Mouse (Mus musculus) layer of hippocampus, postnatal 14 days (tissue): ENCODE measurements around the gene Olfr1025-ps1. TPM values are rescaled to one million over a fixed set of nuclear protein-coding genes. Genes with fewer than 3 reads are reported as not detected.

ENCODE experiments used
- DNase-seq, 2 experiments: peaks; one replicate each; pipeline ENCODE4 v3.0.0; 2021 to 2022; ENCODE audit warnings: low spot score in 2 of 2, mixed read lengths in 1 of 2
- long read RNA-seq, 2 experiments: library from polyadenylated mRNA; stranded (forward); transcript quantifications; one replicate each; pipeline ENCODE4 v2.0.0; 2021
- total RNA-seq, 2 experiments: library from RNA; stranded (reverse); gene quantifications; 2 replicates each; pipeline ENCODE4 v1.2.3; 2021

Gene Olfr1025-ps1
- not detected for total RNA-seq
- long read RNA-seq, experiment 1 = 0 reads
- long read RNA-seq, experiment 2 = 0 reads

GRCm38 (mm10) chr2:85914893-85915292 is at the start of gene Olfr1025-ps1:
Gene Olfr1025-ps1 (plus strand): TSS chr2:85915193.
- no peak for DNase-seq

DNA sequence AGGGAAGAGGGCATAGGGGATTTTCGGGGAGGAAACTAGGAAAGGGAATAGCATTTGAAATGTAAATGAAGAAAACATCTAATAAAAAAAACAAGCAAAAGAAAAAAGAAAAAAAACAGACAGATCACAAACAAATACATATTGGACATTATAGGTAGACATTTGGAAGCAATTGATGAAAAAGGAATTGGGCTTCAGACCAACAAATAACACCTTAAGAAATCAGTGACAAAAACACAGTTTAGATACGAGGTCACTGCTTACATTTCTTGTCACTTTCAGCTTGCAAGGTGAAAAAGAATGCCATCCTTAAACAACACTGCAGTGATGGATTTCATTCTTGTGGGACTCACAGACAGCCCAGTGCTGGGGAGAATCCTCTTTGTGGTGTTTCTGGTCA is 46.7 kb upstream of the Olfr1025-ps1 start, which contains the start of gene Olfr1022:
Gene Olfr1022, plus strand, starts transcription at position 301 of the 400 bp plus-strand sequence.
- DNase-seq = no peak

DNA sequence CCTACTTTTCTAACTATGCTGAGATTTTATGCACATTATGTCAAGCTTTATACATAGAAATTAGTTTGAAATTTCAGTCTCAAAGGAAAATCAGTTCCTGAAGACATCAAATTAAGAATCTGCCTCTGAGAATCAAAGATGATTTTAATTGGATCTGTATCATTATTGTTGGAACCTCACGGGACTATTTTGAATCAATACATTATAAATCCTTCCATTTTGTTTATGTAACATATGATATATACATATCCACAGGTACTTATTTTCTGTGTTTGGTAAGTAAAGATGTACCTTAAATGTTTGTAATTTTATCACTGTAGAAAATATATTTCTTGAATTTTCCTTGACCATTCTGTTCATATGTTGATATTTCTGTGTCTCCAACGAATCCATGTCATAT is 29.7 kb upstream of the Olfr1025-ps1 start, which contains the start of gene Olfr1023:
Gene Olfr1023, plus strand, starts transcription at position 301 of the 400 bp plus-strand sequence.
- DNase-seq = no peak

- no peak for DNase-seq
These were observed 10.0 kb upstream of the Olfr1025-ps1 start, which contains the start of gene Olfr1024 for GRCm38 (mm10) chr2:85904952-85905351. Gene Olfr1024 (minus strand): TSS chr2:85905052.

- no peak for DNase-seq
These were observed 1.8 kb upstream of the Olfr1025-ps1 start for GRCm38 (mm10) chr2:85913197-85913596.

DNA sequence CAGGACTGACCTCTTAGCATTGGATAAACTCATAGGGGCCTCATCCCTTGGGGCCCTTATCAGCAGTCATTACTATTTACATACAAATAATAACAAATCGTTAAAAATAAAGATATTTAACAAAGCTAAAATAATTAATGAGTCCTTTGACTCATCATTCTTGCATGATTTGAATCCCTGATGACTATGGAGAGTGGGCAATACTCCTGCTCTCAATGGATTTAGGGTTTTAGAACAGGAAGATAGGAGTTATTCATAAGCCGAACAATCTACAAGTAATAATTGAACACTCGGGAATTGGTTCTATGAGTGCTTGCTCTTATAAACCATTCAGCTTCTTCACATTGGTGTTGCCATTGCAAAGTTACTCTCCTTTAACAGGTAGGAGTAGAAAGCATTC is 6.3 kb downstream of the Olfr1025-ps1 start, which contains the start of gene Olfr1026:
Gene Olfr1026, plus strand, starts transcription at position 301 of the 400 bp plus-strand sequence.
- no peak for DNase-seq

DNA sequence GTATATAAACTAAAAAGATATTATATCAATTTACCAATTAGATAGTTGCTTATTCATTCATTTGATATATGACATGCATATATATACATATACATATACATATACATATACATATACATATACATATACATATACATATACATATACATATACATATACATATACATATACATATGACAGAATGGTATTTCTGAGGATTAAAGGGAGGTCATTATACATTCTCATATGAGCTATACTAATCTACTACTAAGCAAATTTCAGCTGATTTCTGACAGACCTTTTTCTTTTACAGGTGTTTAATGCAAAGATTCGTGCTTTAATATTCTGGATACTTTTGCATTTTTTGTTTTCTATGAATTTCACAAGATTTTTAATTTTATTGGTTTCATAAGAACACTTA is 35.1 kb downstream of the Olfr1025-ps1 start, which contains the start of gene Olfr1028:
Gene Olfr1028, plus strand, starts transcription at position 301 of the 400 bp plus-strand sequence.
- no peak for DNase-seq

Other genes with a start within 250 kb of the Olfr1025-ps1 start
- gene Olfr1006, start 236.4 kb upstream of the Olfr1025-ps1 start, total RNA-seq = not detected
- not detected for gene Olfr1008, start 225.8 kb upstream of the Olfr1025-ps1 start, total RNA-seq
- not detected for gene Olfr1009, start 199.8 kb upstream of the Olfr1025-ps1 start, total RNA-seq
- gene Olfr1012, start 152.4 kb upstream of the Olfr1025-ps1 start, total RNA-seq = not detected
- not detected for gene Olfr1013, start 148.1 kb upstream of the Olfr1025-ps1 start, total RNA-seq
- gene Olfr1014, start 142.5 kb upstream of the Olfr1025-ps1 start, total RNA-seq = not detected
- not detected for gene Olfr1015, start 133.2 kb upstream of the Olfr1025-ps1 start, total RNA-seq
- not detected for gene Olfr1016, start 112.6 kb upstream of the Olfr1025-ps1 start, total RNA-seq
- gene Olfr1018, start 96.7 kb upstream of the Olfr1025-ps1 start, total RNA-seq = not detected
- not detected for gene Olfr1019, start 69.7 kb upstream of the Olfr1025-ps1 start, total RNA-seq
- not detected for gene Olfr1020, start 68.2 kb upstream of the Olfr1025-ps1 start, total RNA-seq
- not detected for gene Olfr1022, start 46.6 kb upstream of the Olfr1025-ps1 start, total RNA-seq
- not detected for gene Olfr1023, start 29.6 kb upstream of the Olfr1025-ps1 start, total RNA-seq
- not detected for gene Olfr1024, start 10.1 kb upstream of the Olfr1025-ps1 start, total RNA-seq
- not detected for gene Olfr1026, start 6.4 kb downstream of the Olfr1025-ps1 start, total RNA-seq
- gene Olfr1028, start 35.2 kb downstream of the Olfr1025-ps1 start, total RNA-seq = not detected
- gene Olfr1029, start 58.7 kb downstream of the Olfr1025-ps1 start, total RNA-seq = not detected
- gene Olfr1030, start 64.1 kb downstream of the Olfr1025-ps1 start, total RNA-seq = not detected
- gene Olfr1031, start 75.1 kb downstream of the Olfr1025-ps1 start, total RNA-seq = not detected
- gene Olfr1032, start 90.3 kb downstream of the Olfr1025-ps1 start, total RNA-seq = not detected
- not detected for gene Olfr1033, start 105.4 kb downstream of the Olfr1025-ps1 start, total RNA-seq
- not detected for gene Olfr1034, start 130.7 kb downstream of the Olfr1025-ps1 start, total RNA-seq
- gene Olfr1036, start 158.8 kb downstream of the Olfr1025-ps1 start, total RNA-seq = not detected
- not detected for gene Olfr1037, start 172.2 kb downstream of the Olfr1025-ps1 start, total RNA-seq
- not detected for gene Olfr1039, start 220.7 kb downstream of the Olfr1025-ps1 start, total RNA-seq
- not detected for gene Olfr1040, start 231.5 kb downstream of the Olfr1025-ps1 start, total RNA-seq
- not detected for gene Olfr1042, start 246.6 kb downstream of the Olfr1025-ps1 start, total RNA-seq